Mouse (Mus musculus) neural tube, embryonic 11.5 days (tissue): ENCODE results near the gene Ubd. TPM values are rescaled to one million over a fixed set of nuclear protein-coding genes. Genes with fewer than 3 reads are reported as not detected.

ENCODE experiments used
- ATAC-seq: fragments of 200-750 bp; cut with Nextera tagmentation; 2 replicates; pipeline ENCODE4 v1.8.0; 2017; ENCODE audit warnings: moderate number of reproducible peaks, mild to moderate bottlenecking, moderate TSS enrichment, moderate library complexity; ENCODE audit not compliant: insufficient read depth, low FRiP score, low TSS enrichment
- DNase-seq: peaks from one replicate; pipeline ENCODE4 v3.0.0-alpha.2; 2015; ENCODE audit warnings: low spot score
- H3K27ac ChIP-seq: fragments of 300-500 bp; sonication (generic); 2 replicates; pipeline ENCODE4 v1.5.1; 2014; ENCODE audit warnings: low read depth, mild to moderate bottlenecking, low read length
- H3K27me3 ChIP-seq: fragments of 300-500 bp; sonication (generic); 2 replicates; pipeline ENCODE4 v1.6.1; 2014; ENCODE audit warnings: mild to moderate bottlenecking, low read length, mixed read lengths; ENCODE audit not compliant: control insufficient read depth, insufficient read depth
- H3K36me3 ChIP-seq: fragments of 300-500 bp; sonication (generic); 2 replicates; pipeline ENCODE4 v1.6.1; 2014; ENCODE audit warnings: mild to moderate bottlenecking, low read length, moderate library complexity, mixed read lengths; ENCODE audit not compliant: control insufficient read depth, insufficient read depth
- H3K4me1 ChIP-seq: fragments of 300-500 bp; sonication (generic); 2 replicates; pipeline ENCODE4 v1.6.1; 2014; ENCODE audit warnings: low read length, mixed read lengths; ENCODE audit not compliant: control insufficient read depth, insufficient read depth
- H3K4me2 ChIP-seq: fragments of 300-500 bp; sonication (generic); 2 replicates; pipeline ENCODE4 v1.6.1; 2014; ENCODE audit warnings: low read depth, mild to moderate bottlenecking, moderate library complexity
- H3K4me3 ChIP-seq: fragments of 300-500 bp; sonication (generic); 2 replicates; pipeline ENCODE4 v1.5.1; 2014; ENCODE audit warnings: low read depth, low read length
- H3K9ac ChIP-seq: fragments of 300-500 bp; sonication (generic); 2 replicates; pipeline ENCODE4 v1.6.1; 2014; ENCODE audit warnings: mild to moderate bottlenecking, low read length
- H3K9me3 ChIP-seq: fragments of 300-500 bp; sonication (generic); 2 replicates; pipeline ENCODE4 v1.6.1; 2016; ENCODE audit warnings: low read length; ENCODE audit not compliant: control insufficient read depth
- WGBS: fragments of 180-500 bp; shearing (Covaris S2); extraction: QIAGEN DNeasy Blood & Tissue Kit; methylation state at CpG from one replicate; pipeline ENCODE4 v1.1.7; 2014; 5-methylcytosine and 5-hydroxymethylcytosine counted together
- polyA plus RNA-seq: library from polyadenylated mRNA; unstranded; fragments of >200 nt; fragmentation: Nextera tagmentation; extraction: Ambion mirVana; gene quantifications from 2 replicates; pipeline ENCODE4 v1.2.1, GENCODE M21; 2014

The Ubd gene
- not detected in 2 replicates for polyA plus RNA-seq

DNA sequence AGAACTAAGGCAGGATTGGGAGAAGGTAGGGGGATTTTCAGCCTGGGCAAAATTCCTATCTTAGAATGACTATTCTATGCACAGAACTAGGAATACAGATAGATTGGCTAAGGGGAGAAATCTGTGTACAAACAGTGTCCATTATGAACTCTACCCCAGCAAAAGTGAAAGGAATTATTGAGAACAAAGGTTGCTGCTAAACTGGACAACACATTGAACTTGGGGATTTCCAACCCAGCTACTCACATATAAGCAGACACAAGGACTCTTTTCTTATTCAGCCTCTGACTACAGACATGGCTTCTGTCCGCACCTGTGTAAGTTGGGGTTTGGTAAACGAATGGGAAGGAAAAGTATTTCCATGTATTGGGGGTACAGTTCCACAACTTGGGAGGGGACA lies at the start of gene Ubd:
Gene Ubd (plus strand): TSS at position 237 of the 400 bp plus-strand sequence.
- Histone ChIP-seq H3K27ac (no peak within 1 kb of the TSS), H3K9ac (no peak within 1 kb of the TSS), H3K4me2 (no peak within 1 kb of the TSS), H3K4me1 (no peaks in the 10 kb centered on the region), H3K4me3 (no peak within 1 kb of the TSS), H3K9me3 (no peaks in the 10 kb centered on the region), H3K27me3 (peaks cover 14% of the 10 kb centered on the region), H3K36me3 (no peaks in the 10 kb centered on the region)
- ATAC-seq (no peak), DNase-seq (no peak)
- WGBS, result 85% methylated on average over 2 of the region's 2 CpGs

DNA sequence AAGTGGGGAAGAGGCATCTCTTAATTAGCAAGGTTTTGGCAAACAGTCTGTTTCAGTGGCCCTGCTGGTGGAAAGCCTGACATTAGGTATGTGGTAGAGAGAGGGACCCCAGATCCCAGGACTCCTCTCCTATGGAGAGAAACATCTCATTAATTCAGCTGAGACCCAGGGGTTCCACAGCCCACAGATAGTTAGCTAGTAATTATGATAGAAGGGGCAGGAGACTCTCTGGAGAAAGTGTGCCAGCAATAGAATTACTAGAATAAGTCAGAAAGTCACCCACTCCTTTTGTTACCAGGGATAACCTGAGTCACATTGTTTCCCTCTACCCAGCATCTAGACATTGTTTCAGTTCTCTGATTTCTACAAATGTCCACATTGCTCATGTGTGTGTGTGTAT lies 32.3 kb upstream of the Ubd start, which contains the start of gene Olfr93:
Gene Olfr93 (minus strand): TSS at position 101 of the 400 bp plus-strand sequence.
- H3K27ac ChIP-seq, result no peak within 1 kb of the TSS
- H3K9ac ChIP-seq, result no peak within 1 kb of the TSS
- H3K4me3 ChIP-seq, result no peak within 1 kb of the TSS
- no peak for ATAC-seq
- H3K4me2 ChIP-seq, result no peak within 1 kb of the TSS
- no peaks in the 10 kb centered on the region for H3K27me3 ChIP-seq
- no peaks in the 10 kb centered on the region for H3K4me1 ChIP-seq
- H3K36me3 ChIP-seq, result no peaks in the 10 kb centered on the region
- no peaks in the 10 kb centered on the region for H3K9me3 ChIP-seq
- no peak for DNase-seq

DNA sequence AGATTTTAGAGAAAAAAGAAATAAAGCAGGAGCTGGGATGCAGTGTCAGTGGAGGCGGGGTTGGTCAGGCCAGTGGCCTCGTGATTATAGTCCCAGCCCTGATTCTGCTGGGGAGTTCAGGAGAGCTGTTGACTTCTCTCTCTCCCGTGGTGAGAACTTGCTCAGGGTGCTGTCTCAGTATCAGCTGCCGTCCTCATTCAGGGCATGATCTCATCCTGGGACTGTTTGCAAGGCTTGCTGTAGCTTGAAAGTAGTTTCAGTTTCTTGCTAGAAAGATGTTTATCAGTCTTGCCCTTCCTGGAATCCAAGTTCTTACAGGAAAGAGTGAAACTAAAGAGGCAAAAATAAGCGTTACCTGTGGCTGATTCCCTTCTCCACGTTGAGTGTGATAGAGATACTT lies 8.2 kb upstream of the Ubd start:
- H3K27me3 ChIP-seq, result no peaks in the 10 kb centered on the region
- 57% methylated on average over 6 of the region's 6 CpGs for WGBS
- H3K4me3 ChIP-seq, result no peak overlapping the region
- no peaks in the 10 kb centered on the region for H3K36me3 ChIP-seq
- H3K9ac ChIP-seq, result no peak overlapping the region
- no peaks in the 10 kb centered on the region for H3K9me3 ChIP-seq
- ATAC-seq (no peak), DNase-seq (no peak)
- no peaks in the 10 kb centered on the region for H3K4me1 ChIP-seq
- H3K4me2 ChIP-seq, result no peak overlapping the region
- H3K27ac ChIP-seq, result no peak overlapping the region

DNA sequence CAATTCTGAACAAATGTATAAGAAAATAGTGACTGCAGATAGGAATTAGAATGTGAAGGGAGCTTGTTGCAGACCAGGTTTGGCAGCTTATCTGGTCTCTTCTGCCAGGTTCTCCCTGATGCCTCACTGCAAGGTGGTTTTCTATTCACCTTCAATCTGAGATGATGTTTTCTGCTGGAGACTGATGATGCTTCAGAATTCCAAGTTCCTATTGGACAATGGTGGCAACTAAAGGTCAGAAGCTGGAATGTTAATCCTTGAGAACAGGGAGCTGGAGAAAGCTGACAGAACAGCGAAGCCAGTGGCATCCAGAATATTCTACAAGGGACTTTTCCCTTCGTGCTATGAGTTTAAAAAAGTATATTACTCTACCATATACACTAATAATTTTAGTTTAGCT lies 3.0 kb upstream of the Ubd start:
- Histone ChIP-seq H3K9me3 (no peaks in the 10 kb centered on the region), H3K27me3 (no peaks in the 10 kb centered on the region), H3K4me3 (no peak overlapping the region), H3K27ac (no peak overlapping the region), H3K4me1 (no peaks in the 10 kb centered on the region), H3K4me2 (no peak overlapping the region), H3K36me3 (no peaks in the 10 kb centered on the region), H3K9ac (no peak overlapping the region)
- 49% methylated on average over 2 of the region's 2 CpGs for WGBS
- ATAC-seq (no peak), DNase-seq (no peak)

DNA sequence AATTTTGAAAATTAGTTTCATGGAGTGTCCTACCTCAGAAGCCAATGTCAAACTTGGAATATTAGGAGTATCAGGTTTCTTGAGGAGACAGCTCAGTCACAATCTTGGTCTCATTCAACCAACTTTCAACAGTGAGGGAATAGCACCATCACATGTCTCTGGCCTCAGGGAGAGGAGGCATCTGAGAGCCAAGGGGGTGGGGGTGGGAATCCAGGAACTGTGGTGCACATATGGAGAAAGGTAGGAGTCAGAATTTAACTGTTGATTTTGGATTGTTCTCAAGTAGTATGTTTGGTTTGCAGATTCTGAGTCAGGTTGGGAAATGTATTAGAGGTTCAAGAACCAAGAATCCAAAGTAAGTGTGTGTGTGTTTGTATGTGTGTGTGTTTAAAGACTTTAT lies 660 bp upstream of the Ubd start:
- H3K4me1 ChIP-seq, result no peaks in the 10 kb centered on the region
- H3K9ac ChIP-seq, result no peak overlapping the region
- H3K4me3 ChIP-seq, result no peak overlapping the region
- no peak overlapping the region for H3K27ac ChIP-seq
- H3K27me3 ChIP-seq, result peaks cover 13% of the 10 kb centered on the region
- no peaks in the 10 kb centered on the region for H3K9me3 ChIP-seq
- DNase-seq, result no peak
- ATAC-seq, result no peak
- H3K36me3 ChIP-seq, result no peaks in the 10 kb centered on the region
- no peak overlapping the region for H3K4me2 ChIP-seq

DNA sequence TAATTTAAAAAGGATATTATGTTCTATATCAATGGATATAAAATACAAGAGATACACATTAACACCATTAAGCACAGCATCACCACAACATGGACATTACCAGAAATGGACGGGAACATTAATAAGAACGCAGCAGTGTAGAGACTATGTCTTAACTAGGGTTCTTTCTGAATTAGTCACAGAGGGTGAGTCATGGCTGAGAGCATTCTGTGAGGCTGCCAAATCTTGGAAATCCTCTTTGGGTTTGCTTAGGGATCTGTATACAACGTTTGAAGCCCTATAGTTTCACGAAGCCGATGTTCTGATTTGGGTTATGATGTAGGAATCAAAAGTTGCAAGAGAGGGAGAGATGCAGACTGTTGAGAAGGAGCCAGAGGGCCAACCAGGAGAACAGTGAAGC lies 1.1 kb downstream of the Ubd start:
- no peak overlapping the region for H3K4me3 ChIP-seq
- no peak for DNase-seq
- H3K4me2 ChIP-seq, result no peak overlapping the region
- no peaks in the 10 kb centered on the region for H3K4me1 ChIP-seq
- 94% methylated on average over 5 of the region's 5 CpGs for WGBS
- no peak overlapping the region for H3K27ac ChIP-seq
- H3K9me3 ChIP-seq, result no peaks in the 10 kb centered on the region
- peaks cover 14% of the 10 kb centered on the region for H3K27me3 ChIP-seq
- H3K9ac ChIP-seq, result no peak overlapping the region
- no peak for ATAC-seq
- no peaks in the 10 kb centered on the region for H3K36me3 ChIP-seq

DNA sequence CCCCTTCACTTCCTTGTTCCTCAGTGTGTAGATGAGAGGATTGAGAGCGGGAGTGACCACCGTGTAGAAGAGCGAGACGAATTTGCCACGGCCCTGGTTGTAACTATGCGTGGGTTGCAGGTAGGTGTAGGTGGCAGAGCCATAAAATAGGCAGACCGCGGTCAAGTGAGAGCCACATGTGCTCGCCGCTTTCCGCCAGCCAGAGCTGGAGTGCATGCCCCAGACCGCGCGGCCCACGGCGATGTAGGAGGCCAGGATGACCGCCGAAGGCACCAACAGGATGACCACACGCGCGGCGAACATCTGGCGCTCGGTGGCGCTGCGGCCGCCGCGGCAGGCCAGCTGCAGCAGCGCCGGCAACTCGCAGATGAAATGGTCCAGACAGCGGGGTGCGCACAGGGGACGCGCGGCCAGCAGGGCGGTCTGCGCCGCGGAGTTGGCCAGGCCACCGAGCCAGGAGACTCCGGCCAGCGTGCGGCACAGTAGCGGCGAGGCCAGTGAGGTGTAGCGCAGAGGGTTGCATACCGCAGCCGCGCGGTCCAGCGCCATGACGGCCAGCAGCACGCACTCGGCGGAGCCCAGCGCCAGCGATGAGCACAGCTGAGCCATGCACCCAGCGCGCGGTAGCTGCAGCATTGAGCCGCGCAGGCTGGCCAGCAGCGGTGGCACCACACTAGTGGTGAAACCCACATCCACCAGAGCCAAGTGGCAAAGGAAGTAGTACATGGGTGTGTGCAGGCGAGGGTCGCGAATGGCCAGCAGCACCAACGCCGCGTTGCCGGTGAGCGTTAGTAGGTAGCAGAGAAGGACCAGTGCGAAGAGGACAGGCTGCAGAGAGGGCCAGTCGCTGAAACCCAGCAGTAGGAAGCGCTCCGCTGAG lies 3.4 kb downstream of the Ubd start:
- Histone ChIP-seq H3K27ac (no peak overlapping the region), H3K4me1 (no peaks in the 10 kb centered on the region), H3K27me3 (peaks cover 14% of the 10 kb centered on the region), H3K9me3 (no peaks in the 10 kb centered on the region), H3K4me3 (peak overlapping the region; percentile 41), H3K9ac (peak overlapping the region; percentile 11), H3K4me2 (peak overlapping the region; percentile 74), H3K36me3 (no peaks in the 10 kb centered on the region)
- ATAC-seq (peak; percentile 90), DNase-seq (peak; percentile 77)
- 1% methylated on average over 76 of the region's 77 CpGs for WGBS

DNA sequence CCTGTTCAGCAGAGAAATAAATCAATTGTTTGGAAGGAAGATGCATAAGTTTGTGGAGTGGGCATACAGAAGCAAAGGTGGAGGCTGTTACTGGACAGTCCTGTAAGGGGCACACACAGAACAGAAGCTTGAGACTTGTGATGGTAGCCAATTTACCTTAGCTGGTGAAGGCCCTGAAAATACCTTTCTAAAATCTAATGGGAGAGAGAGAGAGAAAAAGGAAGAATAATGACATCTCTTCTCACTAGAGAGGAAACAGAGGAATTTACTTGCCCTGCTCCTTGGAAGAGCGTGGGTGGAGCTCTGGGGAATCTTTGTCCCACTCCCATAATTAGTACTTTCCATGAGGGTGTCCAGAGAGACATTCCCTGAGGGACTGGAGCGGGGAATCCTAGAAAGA lies 7.2 kb downstream of the Ubd start, which contains the start of gene Olfr94:
Gene Olfr94 (minus strand): TSS at position 101 of the 400 bp plus-strand sequence.
- 80% methylated on average over 2 of the region's 2 CpGs for WGBS
- no peak within 1 kb of the TSS for H3K4me3 ChIP-seq
- no peaks in the 10 kb centered on the region for H3K9me3 ChIP-seq
- H3K4me1 ChIP-seq, result no peaks in the 10 kb centered on the region
- DNase-seq (no peak), ATAC-seq (no peak)
- no peak within 1 kb of the TSS for H3K27ac ChIP-seq
- peaks cover 14% of the 10 kb centered on the region for H3K27me3 ChIP-seq
- no peaks in the 10 kb centered on the region for H3K36me3 ChIP-seq
- no peak within 1 kb of the TSS for H3K4me2 ChIP-seq
- no peak within 1 kb of the TSS for H3K9ac ChIP-seq
